Mouse (Mus musculus) neural tube, embryonic 15.5 days (tissue): ENCODE data around the gene Syt2. TPM values are rescaled to one million over a fixed set of nuclear protein-coding genes. Genes with fewer than 3 reads are reported as not detected.

ENCODE experiments used
- ATAC-seq: fragments of 200-750 bp; cut with Nextera tagmentation; 2 replicates; pipeline ENCODE4 v1.8.0; 2017; ENCODE audit warnings: mild to moderate bottlenecking, moderate TSS enrichment, moderate library complexity; ENCODE audit not compliant: low FRiP score
- H3K27ac ChIP-seq: fragments of 300-500 bp; sonication (generic); replicated peaks from 2 replicates; pipeline ENCODE4 v1.5.1; 2015; ENCODE audit warnings: mild to moderate bottlenecking, inconsistent platforms
- H3K27me3 ChIP-seq: fragments of 300-500 bp; sonication (generic); replicated peaks from 2 replicates; pipeline ENCODE4 v1.6.1; 2015; ENCODE audit warnings: inconsistent platforms
- H3K36me3 ChIP-seq: fragments of 300-500 bp; sonication (generic); 2 replicates; pipeline ENCODE4 v1.6.1; 2015; ENCODE audit warnings: inconsistent platforms
- H3K4me1 ChIP-seq: fragments of 300-500 bp; sonication (generic); 2 replicates; pipeline ENCODE4 v1.6.1; 2015; ENCODE audit warnings: inconsistent platforms
- H3K4me2 ChIP-seq: fragments of 300-500 bp; sonication (generic); 2 replicates; pipeline ENCODE4 v1.6.1; 2015; ENCODE audit warnings: inconsistent platforms, mild to moderate bottlenecking, moderate library complexity
- H3K4me3 ChIP-seq: fragments of 300-500 bp; sonication (generic); replicated peaks from 2 replicates; pipeline ENCODE4 v1.5.1; 2015; ENCODE audit warnings: mild to moderate bottlenecking, inconsistent platforms
- H3K9ac ChIP-seq: fragments of 300-500 bp; sonication (generic); replicated peaks from 2 replicates; pipeline ENCODE4 v1.6.1; 2015; ENCODE audit warnings: mild to moderate bottlenecking, inconsistent platforms
- H3K9me3 ChIP-seq: fragments of 300-500 bp; sonication (generic); replicated peaks from 2 replicates; pipeline ENCODE4 v1.6.1; 2016; ENCODE audit warnings: inconsistent platforms
- WGBS: fragments of 180-500 bp; shearing (Covaris S2); methylation state at CpG from one replicate; pipeline ENCODE4 v1.1.7; 2015; ENCODE audit warnings: mixed read lengths; 5-methylcytosine and 5-hydroxymethylcytosine counted together
- polyA plus RNA-seq: library from polyadenylated mRNA; unstranded; fragments of >200 nt; fragmentation: Nextera tagmentation; extraction: Ambion mirVana; gene quantifications from 2 replicates; pipeline ENCODE4 v1.2.1, GENCODE M21; 2015

Gene Syt2
- polyA plus RNA-seq, 1 experiment from 2014 or later = 23.4 TPM

DNA sequence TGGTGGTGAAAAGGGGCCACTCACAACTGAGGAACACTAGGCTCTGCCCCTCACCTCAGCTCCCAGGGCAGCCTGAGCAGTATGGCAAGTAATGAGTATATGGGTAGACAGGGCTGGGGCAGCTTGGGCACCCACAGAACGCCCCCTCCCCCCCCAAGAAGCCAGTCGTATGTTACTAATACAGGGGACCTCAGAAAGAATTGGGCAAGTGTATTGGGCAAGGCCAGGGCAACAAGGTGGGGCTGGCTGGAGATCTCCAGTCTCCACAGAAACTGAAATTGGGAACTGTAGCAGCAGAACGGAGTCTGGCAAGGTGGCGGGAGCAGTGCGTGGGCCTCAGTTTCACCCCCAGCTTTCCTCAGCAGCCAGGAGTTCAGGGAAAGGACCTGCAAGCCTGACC lies 106.0 kb downstream of the Syt2 start:
- H3K27me3 ChIP-seq = no peaks in the 10 kb centered on the region
- peaks cover 34% of the 10 kb centered on the region for H3K4me1 ChIP-seq
- no peaks in the 10 kb centered on the region for H3K9me3 ChIP-seq
- no peak overlapping the region for H3K4me2 ChIP-seq
- no peak overlapping the region for H3K27ac ChIP-seq
- H3K9ac ChIP-seq = no peak overlapping the region
- 89% methylated on average over 5 of the region's 5 CpGs for WGBS
- no peak overlapping the region for H3K4me3 ChIP-seq
- no peak for ATAC-seq
- no peaks in the 10 kb centered on the region for H3K36me3 ChIP-seq

GRCm38 (mm10) chr1:134753751-134754630 lies 107.5 kb downstream of the Syt2 start:
- 75% methylated on average over 13 of the region's 13 CpGs for WGBS
- no peaks in the 10 kb centered on the region for H3K36me3 ChIP-seq
- 0 out of 2 replicates have a peak overlapping the region, but pooled peaks have one; percentile 28 for H3K27ac ChIP-seq
- H3K4me3 ChIP-seq = no peak overlapping the region
- no peak for ATAC-seq
- no peak overlapping the region for H3K9ac ChIP-seq
- H3K4me2 ChIP-seq = no peak overlapping the region
- no peaks in the 10 kb centered on the region for H3K9me3 ChIP-seq
- H3K27me3 ChIP-seq = no peaks in the 10 kb centered on the region
- peaks cover 37% of the 10 kb centered on the region for H3K4me1 ChIP-seq

DNA sequence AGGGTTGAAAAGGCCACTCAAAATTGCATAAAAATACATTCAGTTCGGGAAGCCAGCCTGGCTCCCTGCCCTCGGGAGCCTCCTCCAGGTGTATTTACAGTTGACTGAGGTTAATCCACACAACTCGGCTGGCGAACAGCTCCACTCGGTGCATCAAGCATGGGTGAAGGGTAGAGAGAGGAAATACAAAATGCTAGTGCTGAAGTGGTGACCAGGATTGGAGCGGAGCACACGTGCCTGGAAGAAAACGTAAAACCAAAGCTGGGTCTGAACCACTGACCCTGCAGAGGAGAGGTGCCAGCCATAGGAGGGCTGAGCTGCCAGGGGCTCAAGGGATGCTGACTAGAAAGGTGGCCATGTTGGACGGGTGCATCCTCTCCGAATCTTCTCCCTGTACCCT lies 108.3 kb downstream of the Syt2 start:
- WGBS = 77% methylated on average over 10 of the region's 10 CpGs
- Histone ChIP-seq H3K4me3 (no peak overlapping the region), H3K9ac (no peak overlapping the region), H3K4me2 (no peak overlapping the region), H3K36me3 (peaks cover 8% of the 10 kb centered on the region), H3K27ac (no peak overlapping the region), H3K27me3 (no peaks in the 10 kb centered on the region), H3K9me3 (no peaks in the 10 kb centered on the region), H3K4me1 (peaks cover 37% of the 10 kb centered on the region)
- no peak for ATAC-seq

DNA sequence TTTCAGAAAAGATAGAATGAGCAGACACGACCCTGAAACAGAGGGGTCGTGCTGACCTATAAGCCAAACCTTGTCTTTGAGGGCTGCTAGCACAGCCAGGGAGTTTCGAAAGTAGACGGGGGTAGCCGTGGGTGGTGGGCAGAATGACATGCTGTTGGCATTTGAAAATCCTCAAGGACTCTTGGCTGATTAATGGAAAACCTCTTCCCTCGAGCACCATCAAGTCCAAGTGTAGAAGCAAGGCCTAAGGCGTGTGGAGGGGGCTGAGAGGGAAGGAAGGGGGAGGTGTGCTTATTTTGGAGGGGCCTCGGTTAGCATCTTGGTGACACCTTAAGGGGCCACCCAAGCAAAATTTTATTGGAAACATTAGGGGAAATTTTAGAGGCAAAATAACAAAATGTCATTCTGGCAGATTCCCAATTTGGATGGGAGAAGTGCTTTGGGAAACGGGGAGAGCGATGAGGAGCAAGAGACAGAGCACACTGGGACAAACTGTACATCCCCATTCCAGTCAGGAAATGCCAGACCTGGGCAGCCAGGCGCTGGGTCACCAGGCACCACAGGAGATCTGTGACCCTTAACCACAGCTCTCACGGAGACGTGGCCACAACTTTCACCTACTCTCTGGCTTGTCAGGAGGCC lies 109.2 kb downstream of the Syt2 start:
- no peak for ATAC-seq
- WGBS = 58% methylated on average over 13 of the region's 13 CpGs
- Histone ChIP-seq H3K4me2 (no peak overlapping the region), H3K27ac (peak overlapping the region; percentile 75), H3K9me3 (no peaks in the 10 kb centered on the region), H3K4me3 (no peak overlapping the region), H3K4me1 (peaks cover 37% of the 10 kb centered on the region), H3K27me3 (no peaks in the 10 kb centered on the region), H3K36me3 (peaks cover 12% of the 10 kb centered on the region), H3K9ac (no peak overlapping the region)

GRCm38 (mm10) chr1:134756190-134756873 lies 109.9 kb downstream of the Syt2 start:
- Histone ChIP-seq H3K9me3 (no peaks in the 10 kb centered on the region), H3K36me3 (peaks cover 12% of the 10 kb centered on the region), H3K27ac (peak overlapping the region; percentile 75), H3K4me1 (peaks cover 37% of the 10 kb centered on the region), H3K4me3 (no peak overlapping the region), H3K27me3 (no peaks in the 10 kb centered on the region), H3K9ac (no peak overlapping the region), H3K4me2 (no peak overlapping the region)
- WGBS = 48% methylated on average over 10 of the region's 10 CpGs
- ATAC-seq = peak; percentile 54

- no peak for ATAC-seq
- Histone ChIP-seq H3K9ac (no peak overlapping the region), H3K27ac (peak overlapping the region; percentile 75; the same call in 1 of the 2 replicates), H3K36me3 (peaks cover 12% of the 10 kb centered on the region), H3K9me3 (no peaks in the 10 kb centered on the region), H3K27me3 (no peaks in the 10 kb centered on the region), H3K4me3 (no peak overlapping the region), H3K4me2 (no peak overlapping the region), H3K4me1 (peaks cover 37% of the 10 kb centered on the region)
- WGBS = 83% methylated on average over 3 of the region's 3 CpGs
These were observed 110.8 kb downstream of the Syt2 start for GRCm38 (mm10) chr1:134757230-134757629.

- no peak for ATAC-seq
- Histone ChIP-seq H3K36me3 (peaks cover 12% of the 10 kb centered on the region), H3K4me1 (peaks cover 32% of the 10 kb centered on the region), H3K4me3 (no peak overlapping the region), H3K27me3 (no peaks in the 10 kb centered on the region), H3K4me2 (no peak overlapping the region), H3K27ac (no peak overlapping the region), H3K9me3 (no peaks in the 10 kb centered on the region), H3K9ac (no peak overlapping the region)
- 90% methylated on average over 6 of the region's 6 CpGs for WGBS
These were observed 112.7 kb downstream of the Syt2 start for GRCm38 (mm10) chr1:134759133-134759532.

DNA sequence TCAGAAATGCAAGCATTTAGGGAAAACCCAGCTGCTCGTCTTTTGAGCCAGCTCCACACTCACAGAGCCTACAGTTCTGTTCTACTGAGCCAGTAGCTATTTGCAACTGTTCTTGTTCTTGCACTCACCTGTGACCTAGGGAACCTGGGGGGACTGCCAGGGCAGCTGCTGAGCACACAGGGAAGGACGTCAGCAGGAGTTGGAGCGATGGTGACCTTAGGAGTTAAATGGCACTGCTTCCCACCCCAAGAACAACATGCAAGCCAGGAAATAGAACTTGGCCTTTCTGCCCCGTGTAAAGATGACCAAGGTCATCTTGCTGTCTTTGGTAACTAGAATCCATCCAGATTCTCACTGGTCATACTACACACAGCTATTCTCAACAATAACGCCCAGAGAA lies 114.2 kb downstream of the Syt2 start:
- Histone ChIP-seq H3K27ac (no peak overlapping the region), H3K4me3 (no peak overlapping the region), H3K9me3 (no peaks in the 10 kb centered on the region), H3K36me3 (peaks cover 14% of the 10 kb centered on the region), H3K4me2 (no peak overlapping the region), H3K4me1 (peaks cover 33% of the 10 kb centered on the region), H3K27me3 (no peaks in the 10 kb centered on the region), H3K9ac (no peak overlapping the region)
- 88% methylated on average over 5 of the region's 5 CpGs for WGBS
- no peak for ATAC-seq

- no peak overlapping the region for H3K4me3 ChIP-seq
- H3K9me3 ChIP-seq = no peaks in the 10 kb centered on the region
- H3K36me3 ChIP-seq = peaks cover 16% of the 10 kb centered on the region
- peaks cover 24% of the 10 kb centered on the region for H3K4me1 ChIP-seq
- no peak overlapping the region for H3K9ac ChIP-seq
- H3K27ac ChIP-seq = no peak overlapping the region
- H3K27me3 ChIP-seq = no peaks in the 10 kb centered on the region
- no peak overlapping the region for H3K4me2 ChIP-seq
- 94% methylated on average over 7 of the region's 7 CpGs for WGBS
- ATAC-seq = no peak
These were observed 115.1 kb downstream of the Syt2 start for GRCm38 (mm10) chr1:134761534-134761933.

- H3K27ac ChIP-seq = no peak overlapping the region
- no peak overlapping the region for H3K4me3 ChIP-seq
- ATAC-seq = no peak
- H3K4me2 ChIP-seq = no peak overlapping the region
- peaks cover 19% of the 10 kb centered on the region for H3K36me3 ChIP-seq
- WGBS = 93% methylated on average over 4 of the region's 4 CpGs
- H3K9ac ChIP-seq = no peak overlapping the region
- H3K4me1 ChIP-seq = peaks cover 12% of the 10 kb centered on the region
- no peaks in the 10 kb centered on the region for H3K9me3 ChIP-seq
- H3K27me3 ChIP-seq = no peaks in the 10 kb centered on the region
These were observed 116.8 kb downstream of the Syt2 start for GRCm38 (mm10) chr1:134763250-134763649.

- ATAC-seq = no peak
- Histone ChIP-seq H3K4me2 (no peak overlapping the region), H3K9ac (no peak overlapping the region), H3K4me3 (no peak overlapping the region), H3K27me3 (no peaks in the 10 kb centered on the region), H3K36me3 (peaks cover 19% of the 10 kb centered on the region), H3K4me1 (peaks cover 12% of the 10 kb centered on the region), H3K27ac (0 out of 2 replicates have a peak overlapping the region, but pooled peaks have one; percentile 63), H3K9me3 (no peaks in the 10 kb centered on the region)
- 63% methylated on average over 11 of the region's 11 CpGs for WGBS
These were observed 117.4 kb downstream of the Syt2 start for GRCm38 (mm10) chr1:134763776-134764438.
